Mouse (Mus musculus) heart, postnatal 14 days (tissue): ENCODE data around the gene Hck. TPM values are rescaled to one million over a fixed set of nuclear protein-coding genes. Genes with fewer than 3 reads are reported as not detected.

ENCODE experiments used
- DNase-seq, 2 experiments: peaks; one replicate each; pipeline ENCODE4 v3.0.0; 2021 to 2022
- intact Hi-C: fragments of 180-260 bp; cut with DNase I; formaldehyde crosslinking; loops from one replicate; pipeline ENCODE4 v1.15.1; 2025
- total RNA-seq, 2 experiments: library from RNA; stranded (reverse); gene quantifications; 2 replicates each; pipeline ENCODE4 v1.2.3; 2021

The Hck gene
- total RNA-seq, 2 experiments from 2014 or later = 0.73 to 1.1 TPM

DNA sequence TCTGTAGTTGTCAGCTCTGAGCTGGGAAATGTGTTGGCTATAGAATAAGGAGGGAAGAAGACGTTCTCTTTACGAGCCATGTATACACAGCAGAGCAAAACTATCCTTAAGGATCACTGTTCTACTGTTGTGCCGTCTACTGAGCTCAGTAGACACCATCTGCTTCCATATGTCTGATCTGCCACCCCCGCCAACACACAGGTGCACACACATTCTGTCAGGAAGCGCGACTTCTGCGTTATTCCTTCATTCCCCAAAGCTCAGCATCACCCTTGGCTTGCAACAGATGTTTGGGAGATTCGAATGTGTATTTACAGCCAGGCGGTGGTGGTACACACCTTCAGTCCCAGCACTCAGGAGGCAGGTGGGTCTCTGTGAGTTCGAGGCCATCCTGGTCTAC lies 21.2 kb upstream of the Hck start:
- intact Hi-C loops = no loop called here
- no peak for DNase-seq

DNA sequence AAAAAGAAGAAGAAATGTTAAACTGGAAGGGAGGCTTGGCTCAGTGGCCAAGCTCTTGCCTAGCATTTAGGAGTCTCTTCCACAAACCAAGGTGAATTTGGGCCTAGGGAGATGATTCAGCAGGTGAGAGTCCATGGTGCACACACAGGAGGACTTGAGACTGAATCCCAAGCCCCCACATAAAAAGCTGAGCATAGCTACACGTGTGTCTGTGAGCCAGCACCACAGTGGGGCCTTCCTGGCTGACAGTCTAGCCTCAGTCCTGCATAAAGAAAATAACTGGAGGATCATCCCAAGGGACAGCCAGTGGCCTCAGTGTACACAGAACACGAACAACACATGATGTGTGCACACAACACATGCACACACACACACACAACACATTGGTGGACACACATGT lies 19.0 kb upstream of the Hck start:
- intact Hi-C loops = no loop called here
- DNase-seq = no peak

DNA sequence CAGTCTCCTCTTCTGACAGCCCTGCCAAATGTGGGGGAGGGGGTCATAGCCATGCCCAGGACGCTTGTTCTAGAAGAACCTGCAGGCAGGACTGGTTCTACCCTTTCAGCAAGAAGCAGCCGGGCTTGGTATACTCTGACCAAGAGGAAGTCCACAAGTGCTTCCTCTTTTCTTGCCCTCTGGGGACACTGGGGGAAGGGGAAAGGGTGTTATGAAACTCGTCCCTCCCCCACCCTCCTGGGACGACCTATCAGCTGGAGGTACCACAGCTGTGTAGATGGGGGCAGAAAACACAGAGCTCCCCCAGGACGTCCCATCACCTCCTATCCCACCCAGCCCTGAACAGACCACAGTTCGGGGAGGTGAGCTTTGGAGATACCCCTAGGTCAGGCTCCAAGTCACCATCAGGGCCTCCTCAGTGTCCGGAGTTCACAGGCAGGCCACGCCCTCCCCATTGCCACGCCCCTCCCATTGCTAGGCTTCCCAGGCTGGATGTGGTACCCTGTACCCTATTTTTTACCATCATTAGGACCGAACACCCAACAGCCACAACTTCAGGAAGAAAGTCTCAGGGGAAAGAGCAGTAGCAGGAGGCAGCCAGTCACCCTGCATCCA lies 17.6 kb upstream of the Hck start:
- DNase-seq = peak in 1 of 2 experiments; percentile 27
- intact Hi-C loops = no loop called here

DNA sequence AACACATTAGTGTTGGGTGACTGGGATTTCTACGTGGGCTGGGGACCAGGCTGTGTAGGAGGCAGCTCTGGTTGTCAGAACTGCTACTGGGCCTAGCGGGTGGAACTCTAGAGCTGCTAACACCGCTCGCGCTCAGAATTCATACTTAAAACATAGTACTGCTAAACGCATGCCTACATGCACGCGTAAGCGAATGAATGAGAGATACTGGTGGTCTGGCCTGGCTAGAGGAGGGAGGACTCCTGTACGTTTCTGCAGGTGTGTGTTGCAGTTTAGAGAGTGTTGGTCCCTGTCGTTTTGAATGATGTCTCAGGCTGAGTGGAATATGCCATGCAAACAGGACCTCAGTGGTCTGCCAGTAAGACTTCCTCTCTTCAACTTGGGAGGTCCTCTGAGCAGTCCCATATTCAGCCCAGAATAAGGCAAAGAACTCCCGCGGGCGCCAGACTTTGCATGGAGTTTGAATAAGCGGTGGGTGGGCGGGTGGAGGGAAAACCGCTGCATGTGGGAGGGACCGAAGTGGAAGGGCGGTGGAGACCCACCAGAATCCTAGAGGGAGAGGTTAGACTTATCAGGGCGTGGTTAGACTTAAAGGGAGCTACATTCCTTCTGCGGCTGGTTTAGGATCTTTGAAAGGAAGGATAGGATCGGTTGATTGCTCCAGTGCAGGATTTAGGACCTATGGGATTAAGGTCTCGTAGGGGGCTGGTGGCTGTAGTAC lies 1.1 kb upstream of the Hck start:
- intact Hi-C loops = no loop called here
- DNase-seq = no peak

DNA sequence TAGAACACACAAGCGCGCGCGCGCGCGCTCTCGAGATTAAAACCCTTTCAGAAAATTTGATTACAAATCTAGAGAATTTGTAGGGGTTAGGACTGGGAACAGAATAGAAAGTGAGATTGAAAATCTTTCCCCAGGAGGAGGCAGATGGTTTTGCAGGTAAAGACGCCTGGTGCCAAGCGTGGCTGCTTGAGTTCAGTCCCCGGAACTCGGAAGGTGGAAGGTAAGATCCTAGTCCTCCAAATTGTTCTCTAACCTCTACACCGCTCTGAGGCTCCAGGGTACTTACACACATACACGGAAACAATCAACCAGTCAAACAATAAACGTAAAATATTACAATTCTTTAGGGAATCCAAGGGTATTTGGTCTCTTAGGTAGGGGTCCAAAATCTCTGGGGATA lies 466 bp upstream of the Hck start:
- intact Hi-C loops = no loop called here
- no peak for DNase-seq

DNA sequence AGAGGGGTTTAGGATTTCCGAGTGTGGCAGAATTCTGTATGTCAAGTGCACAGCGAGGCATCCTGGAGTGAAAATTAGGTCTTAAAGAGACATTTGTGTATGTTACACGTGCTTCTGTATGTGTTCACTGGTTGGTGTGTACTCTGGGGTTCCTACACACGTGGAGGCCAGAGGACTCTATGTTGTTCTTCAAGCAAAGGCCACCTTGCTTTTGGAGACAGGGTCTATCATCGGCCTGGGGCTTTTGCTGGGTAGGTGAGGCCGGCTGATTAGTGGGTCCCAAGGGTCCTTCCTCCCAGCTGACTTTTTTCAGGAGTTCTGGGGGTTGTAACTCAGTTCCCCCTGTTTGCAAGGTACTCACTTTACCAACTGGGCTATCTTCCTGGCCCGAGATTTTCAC lies 1.3 kb downstream of the Hck start:
- no peak for DNase-seq
- intact Hi-C loops = no loop called here

DNA sequence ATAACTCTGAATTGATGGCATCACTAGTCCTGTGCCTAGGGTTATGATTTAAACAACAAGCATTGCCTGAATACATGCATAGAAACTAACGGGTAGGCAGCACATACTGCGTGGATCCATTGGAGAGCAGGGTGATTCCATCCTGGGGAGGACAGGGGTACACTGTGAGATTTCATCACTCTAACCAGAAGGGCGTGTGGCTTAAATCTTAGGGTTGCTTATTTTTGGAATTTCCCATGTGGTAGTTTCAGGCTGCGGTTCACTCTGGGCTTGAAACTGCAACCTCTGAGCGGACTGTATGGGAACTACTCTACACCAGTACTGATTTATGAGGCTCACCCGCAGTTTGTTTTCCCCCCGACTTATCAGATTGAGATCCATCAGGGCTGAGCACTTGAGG lies 3.0 kb downstream of the Hck start:
- intact Hi-C loops = no loop called here

DNA sequence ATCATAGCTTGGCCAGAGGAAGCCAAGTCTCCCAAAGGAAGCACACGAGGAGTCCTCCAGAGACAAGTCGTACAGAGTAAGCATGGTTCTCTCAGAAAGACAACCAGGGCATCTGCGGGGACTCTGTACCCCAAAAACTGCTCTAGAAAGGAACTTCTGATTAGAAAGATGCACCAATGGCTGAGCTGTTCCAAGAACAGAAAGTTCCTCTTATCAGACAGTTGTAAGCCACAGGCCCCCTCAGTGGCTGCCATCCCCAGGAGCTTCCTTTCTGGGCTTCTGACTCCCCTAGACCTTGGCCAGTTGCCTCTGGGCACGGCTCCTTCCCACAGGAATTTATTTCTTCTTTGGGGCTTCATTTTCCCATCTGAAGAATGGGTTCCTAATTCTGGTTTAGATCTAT lies 7.4 kb downstream of the Hck start:
- intact Hi-C loops = no loop called here
- no peak for DNase-seq

More for the DNA sequence above, 3.0 kb downstream of the Hck start:
- no peak for DNase-seq

DNA sequence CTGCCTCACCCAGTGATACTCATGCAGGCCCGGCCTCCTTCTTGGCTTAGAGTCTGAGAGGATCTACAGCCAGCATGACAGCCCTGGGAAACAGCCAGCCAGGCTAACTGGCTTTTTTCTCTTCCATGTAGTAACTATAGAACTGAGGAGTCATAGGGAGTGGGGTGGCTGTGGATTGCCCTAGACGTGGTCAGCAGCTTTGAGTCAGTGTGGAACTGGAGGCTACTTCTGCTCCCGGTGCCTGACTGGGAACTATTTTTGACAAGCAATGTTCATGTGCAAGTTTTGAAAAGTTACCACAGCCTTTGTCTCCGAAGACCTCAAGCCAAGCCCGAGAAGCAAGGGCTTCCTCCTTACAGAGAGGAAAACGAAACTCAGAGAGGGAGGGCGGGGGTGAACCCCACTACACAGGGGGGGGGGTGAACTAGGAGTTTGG lies 8.8 kb downstream of the Hck start:
- intact Hi-C loops = no loop called here

DNA sequence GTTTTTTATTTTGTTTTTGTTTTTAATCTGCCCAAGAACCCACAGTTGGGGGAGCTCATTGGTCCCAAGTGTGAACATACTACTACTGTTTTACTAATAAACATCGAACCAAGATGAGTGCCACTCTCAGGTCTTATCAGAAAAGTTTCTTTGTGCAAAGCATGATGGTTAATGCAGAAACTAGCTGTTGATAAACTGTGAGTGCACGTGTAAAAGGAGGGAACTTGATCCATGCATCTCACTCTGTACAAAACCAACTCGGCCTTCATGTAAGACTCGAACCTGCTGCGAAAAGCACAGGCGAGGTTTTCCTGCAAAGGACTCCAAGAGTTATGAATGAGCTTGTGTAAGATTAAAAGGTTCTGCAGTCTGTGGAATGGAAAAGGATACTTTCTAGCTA lies 11.2 kb downstream of the Hck start:
- intact Hi-C loops = no loop called here
- no peak for DNase-seq

More for the DNA sequence above, 8.8 kb downstream of the Hck start:
- DNase-seq = no peak

DNA sequence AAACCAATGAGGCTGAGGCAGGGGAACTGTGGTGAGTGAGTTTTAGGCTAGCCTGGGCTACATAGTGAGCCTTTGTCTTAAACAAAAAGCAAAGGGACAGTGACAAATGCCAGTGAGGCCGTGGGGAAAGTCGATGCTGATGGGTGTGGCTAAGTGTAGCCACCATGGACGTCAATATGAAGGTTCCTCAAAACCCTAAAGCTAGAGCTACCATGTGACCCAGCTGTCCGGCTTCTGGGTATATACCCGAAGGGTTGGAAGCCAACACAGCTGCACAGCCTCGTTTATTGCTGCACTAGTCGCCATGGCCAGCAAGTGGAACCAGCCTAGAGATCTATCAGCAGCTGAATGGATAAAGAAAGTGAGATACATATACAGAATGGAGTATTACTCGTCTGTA lies 11.9 kb downstream of the Hck start:
- DNase-seq = no peak
- intact Hi-C loops = no loop called here

DNA sequence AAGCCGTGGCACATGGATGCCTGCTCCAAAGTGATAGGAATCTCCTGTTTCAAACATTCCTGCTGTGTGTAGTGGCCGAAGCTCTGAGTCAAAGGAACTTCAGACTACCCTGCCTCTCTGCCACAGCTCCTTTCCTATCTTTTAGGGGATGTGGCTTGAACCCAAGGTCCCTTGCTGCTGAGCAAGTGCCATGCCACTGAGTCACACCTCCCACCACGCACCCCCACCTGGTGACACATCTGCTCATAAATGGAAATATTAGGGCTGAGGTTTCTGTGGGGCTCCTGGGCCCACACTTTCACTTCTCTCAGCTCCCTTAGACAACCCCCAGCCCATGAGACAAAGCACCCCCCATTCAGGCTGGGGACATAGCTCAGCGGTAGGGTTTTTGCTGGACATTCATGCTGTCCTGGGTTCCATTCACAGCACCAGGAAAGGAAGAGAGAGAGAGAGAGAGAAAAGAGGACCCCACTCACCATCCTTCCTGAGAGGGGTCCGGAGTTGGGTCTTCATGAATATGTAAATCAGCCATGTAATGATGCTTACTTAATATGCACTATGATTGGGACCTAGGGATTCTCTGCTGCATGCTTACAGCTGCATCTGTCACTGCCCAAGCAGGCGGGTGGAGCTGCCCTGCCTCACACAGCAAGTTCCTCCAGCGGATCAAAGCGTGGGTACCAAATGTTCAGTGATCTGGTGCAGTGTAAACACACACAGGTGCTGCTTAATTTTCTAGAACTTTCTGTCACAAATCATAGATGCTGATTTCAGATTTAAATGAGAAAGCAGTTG lies 13.8 kb downstream of the Hck start:
- intact Hi-C loops = no loop called here
- no peak for DNase-seq

DNA sequence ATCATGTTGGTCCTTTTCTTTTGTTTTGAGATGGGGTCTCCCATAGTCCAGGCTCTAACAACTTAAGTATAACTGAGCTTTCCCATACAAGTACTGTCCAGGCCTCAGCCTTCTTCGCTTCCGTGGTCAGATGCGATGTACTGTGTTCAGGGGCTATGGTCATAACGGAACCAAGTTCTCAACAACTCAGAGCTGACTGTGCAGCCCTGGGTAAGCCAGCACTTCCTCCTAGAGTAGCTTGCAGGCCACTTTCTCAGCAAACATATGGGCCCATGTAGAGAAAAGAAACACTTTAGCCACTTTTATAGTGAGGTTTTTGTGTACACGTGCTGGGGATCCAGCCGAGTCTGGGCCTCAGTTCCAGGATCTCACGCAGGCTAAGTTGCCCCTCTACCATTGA lies 14.4 kb downstream of the Hck start:
- no peak for DNase-seq
- intact Hi-C loops = no loop called here

DNA sequence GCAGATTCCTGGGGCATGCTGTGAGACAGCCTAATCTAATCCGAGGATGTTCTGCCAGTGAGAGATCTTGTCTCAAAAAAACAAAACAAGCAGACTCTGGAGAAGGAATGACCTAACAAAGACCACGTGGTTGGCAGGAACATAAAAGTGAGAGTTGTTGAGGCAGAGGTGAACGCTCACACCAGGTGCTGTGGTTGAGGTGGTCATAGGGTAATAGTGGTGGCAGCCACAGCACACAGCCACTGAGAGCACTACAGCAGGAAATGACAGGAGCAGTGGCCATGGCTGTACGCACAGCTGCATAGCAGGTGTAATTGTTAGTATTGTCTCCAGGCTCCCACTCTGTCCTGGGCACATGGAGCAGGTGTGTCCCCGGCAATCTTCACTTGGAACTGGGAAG lies 17.6 kb downstream of the Hck start:
- intact Hi-C loops = no loop called here
- no peak for DNase-seq

DNA sequence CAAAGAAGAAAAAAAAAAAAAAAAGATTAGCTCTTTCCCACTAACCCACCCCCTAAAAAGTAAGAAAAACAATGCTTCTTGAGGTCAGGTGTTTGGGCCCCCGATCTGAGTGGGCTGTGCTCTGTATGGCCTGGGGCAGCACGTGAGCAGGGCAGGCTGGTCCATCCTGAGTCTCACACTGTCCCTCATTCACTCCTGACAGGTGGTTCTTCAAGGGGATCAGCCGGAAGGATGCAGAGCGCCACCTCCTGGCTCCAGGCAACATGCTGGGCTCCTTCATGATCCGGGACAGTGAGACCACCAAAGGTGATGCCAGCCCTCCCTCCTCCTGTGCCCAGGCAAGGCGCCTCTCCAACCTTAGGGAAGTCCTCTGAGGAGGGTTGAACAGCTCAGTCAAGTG lies 22.8 kb downstream of the Hck start:
- intact Hi-C loops = no loop called here
- peak in 1 of 2 experiments; percentile 17 for DNase-seq

DNA sequence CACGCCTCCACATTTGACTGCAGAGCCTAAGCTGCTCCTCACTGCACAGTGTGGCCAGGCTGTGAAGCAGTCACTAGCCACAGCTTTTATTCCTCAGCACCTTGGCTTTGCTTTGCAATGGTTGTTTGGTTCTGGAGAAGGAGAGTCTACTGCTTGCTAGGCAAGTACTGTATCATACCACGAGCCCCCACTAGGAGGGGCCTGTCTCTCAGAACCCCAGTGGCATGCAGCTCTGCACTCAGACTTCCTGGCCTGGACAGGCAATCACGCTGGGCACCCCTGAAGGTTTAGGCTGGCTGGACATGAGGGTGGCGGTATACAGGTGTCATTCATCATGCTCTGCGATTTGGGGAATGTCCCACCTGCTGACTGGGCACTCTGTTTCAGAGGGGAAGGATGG lies 26.0 kb downstream of the Hck start:
- intact Hi-C loops = no loop called here
- no peak for DNase-seq

DNA sequence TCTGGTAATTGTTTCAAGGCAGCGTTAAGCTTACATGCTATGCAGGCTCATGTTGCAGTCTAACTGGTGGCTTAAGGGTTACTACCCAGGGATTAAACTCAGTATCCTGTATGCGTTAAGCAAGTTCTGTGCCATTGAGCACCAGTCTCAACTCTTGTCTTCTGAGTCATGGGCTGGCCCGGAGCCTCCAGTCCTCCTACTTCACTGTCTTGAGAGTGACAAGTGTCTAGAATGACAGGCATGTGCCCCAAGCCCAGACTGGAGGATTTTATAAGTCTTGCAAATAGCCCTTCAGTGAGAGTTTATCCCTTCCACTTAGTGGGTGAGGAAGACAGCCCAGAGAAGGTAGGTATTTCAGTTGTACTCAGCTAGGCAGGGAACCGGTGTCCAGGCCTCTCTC lies 27.9 kb downstream of the Hck start:
- DNase-seq = no peak

DNA sequence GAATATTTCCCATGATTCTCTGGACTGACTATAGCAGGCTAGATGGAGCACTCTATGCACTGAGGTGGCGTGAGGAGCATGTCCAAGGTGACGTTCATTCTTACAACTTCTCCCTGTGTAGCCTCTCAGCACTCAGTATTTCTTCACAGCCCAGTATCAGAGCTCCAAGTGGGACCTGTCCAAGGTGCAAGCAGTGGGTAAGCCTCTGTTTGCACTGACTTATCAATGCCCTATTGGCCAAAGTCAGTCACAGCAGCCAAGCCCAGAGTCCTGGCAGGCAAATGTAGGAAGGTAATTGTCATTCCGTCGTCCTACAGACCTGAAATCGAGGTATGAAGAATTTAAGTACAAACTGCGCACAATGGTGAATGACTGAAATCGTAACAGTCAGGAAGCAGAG lies 30.9 kb downstream of the Hck start:
- no peak for DNase-seq
- intact Hi-C loops = no loop called here

More for the DNA sequence above, 27.9 kb downstream of the Hck start:
- intact Hi-C loops = no loop called here

DNA sequence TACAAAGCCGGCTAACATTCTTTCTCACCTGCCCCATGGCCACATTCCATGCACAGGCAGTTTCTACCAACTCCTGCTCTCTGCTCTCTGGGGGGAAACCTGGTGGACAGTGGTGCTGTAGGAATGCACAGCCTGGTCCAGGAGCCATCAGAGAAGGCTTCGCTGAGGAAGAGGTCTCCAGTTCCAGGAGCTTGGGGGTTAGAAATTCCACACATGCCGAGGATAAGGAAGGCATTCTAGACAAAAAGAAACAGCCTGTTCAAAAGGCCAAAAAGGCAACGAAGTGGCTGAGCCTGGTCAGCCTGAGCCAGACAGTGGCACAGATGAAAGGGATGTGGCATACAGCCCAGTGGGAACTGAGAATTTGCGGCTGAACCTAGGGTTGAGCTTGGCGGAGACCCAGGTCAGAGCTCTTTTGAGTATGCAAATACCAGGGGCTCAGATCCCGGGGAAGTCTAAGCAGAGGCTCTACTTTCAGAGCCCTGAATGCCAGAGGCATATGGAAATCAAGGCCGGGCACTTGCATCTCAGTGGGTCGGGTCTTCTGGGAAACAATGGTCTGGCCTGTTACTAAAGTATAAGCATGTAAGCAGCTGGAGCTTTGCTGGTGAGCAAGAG lies 31.8 kb downstream of the Hck start:
- intact Hi-C loops = no loop called here
- peak; percentile 14 to 63 for DNase-seq

DNA sequence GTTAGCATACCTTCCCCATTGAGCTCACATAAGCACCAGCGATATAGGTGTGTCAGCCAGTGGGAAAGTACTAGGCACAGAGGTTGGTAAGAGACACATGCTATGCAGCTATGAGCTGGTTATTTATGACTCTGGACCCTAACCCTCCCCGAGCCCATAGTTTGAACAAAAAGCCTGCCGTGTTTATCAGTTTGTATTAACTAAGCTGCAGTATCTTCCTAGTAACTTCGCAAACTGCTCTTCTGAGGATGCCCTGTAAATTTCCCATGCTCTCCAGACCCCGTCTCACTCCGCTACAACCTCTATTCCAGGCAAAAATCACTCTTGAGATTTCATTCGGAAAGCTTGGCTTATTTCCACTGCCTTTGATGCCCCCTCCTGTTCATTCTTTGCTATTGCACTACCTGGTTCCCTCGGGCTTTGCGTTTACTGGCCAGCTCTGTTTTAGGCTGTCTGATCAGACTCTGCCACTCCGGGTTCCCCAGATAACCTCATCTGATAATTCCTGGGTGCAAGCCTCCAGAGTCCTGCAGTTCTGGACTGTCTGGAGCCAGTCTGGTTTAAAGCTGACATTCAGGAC lies 34.4 kb downstream of the Hck start:
- DNase-seq = peak; percentile 42 to 70
- intact Hi-C loops = loop anchor here (1.0 to 2.0 kb wide), 3 partner anchors 62 to 228 kb away; no protein-coding TSS in a partner anchor

DNA sequence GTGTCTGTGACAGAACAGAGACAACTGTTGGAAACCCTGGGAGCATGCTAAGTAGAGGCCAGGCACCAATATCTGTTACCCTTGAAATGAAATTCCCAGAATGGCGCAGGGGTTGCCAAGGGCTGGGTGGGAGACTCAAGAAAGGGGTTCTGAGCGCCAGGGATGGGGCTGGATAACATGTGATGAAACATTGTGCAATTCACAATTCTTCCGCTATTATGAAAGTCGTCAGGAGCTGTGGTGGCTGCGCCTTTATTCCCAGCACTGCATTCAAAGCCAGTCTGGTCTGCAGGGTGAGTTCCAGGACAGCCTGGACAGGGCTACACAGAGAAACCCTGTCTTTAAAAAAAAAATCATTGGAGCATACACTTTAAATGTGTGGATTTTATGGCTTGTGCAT lies 37.1 kb downstream of the Hck start:
- intact Hi-C loops = no loop called here
- DNase-seq = no peak
